Mouse (Mus musculus) midbrain, embryonic 11.5 days (tissue): ENCODE data around the gene Sez6. TPM values are rescaled to one million over a fixed set of nuclear protein-coding genes. Genes with fewer than 3 reads are reported as not detected.

Experiments
- ATAC-seq: fragments of 200-750 bp; cut with Nextera tagmentation; 2 replicates; pipeline ENCODE4 v1.8.0; 2017; ENCODE audit warnings: moderate TSS enrichment, moderate library complexity; ENCODE audit not compliant: low FRiP score
- DNase-seq: peaks from one replicate; pipeline ENCODE4 v3.0.0; 2015; ENCODE audit warnings: low spot score; ENCODE audit errors: missing footprints
- H3K27ac ChIP-seq: fragments of 300-500 bp; sonication (generic); 2 replicates; pipeline ENCODE4 v1.5.1; 2014; ENCODE audit warnings: low read depth, low read length
- H3K27me3 ChIP-seq: fragments of 300-500 bp; sonication (generic); 2 replicates; pipeline ENCODE4 v1.6.1; 2014; ENCODE audit warnings: mild to moderate bottlenecking, low read length, moderate library complexity, mixed read lengths; ENCODE audit not compliant: control insufficient read depth, insufficient read depth
- H3K36me3 ChIP-seq: fragments of 300-500 bp; sonication (generic); 2 replicates; pipeline ENCODE4 v1.6.1; 2014; ENCODE audit warnings: mild to moderate bottlenecking, low read length, moderate library complexity, mixed read lengths; ENCODE audit not compliant: control insufficient read depth, insufficient read depth
- H3K4me1 ChIP-seq: fragments of 300-500 bp; sonication (generic); 2 replicates; pipeline ENCODE4 v1.6.1; 2014; ENCODE audit warnings: low read length; ENCODE audit not compliant: control insufficient read depth, insufficient read depth
- H3K4me2 ChIP-seq: fragments of 300-500 bp; sonication (generic); 2 replicates; pipeline ENCODE4 v1.6.1; 2014; ENCODE audit warnings: mild to moderate bottlenecking, moderate library complexity
- H3K4me3 ChIP-seq: fragments of 300-500 bp; sonication (generic); 2 replicates; pipeline ENCODE4 v1.5.1; 2014; ENCODE audit warnings: low read depth, low read length
- H3K9ac ChIP-seq: fragments of 300-500 bp; sonication (generic); 2 replicates; pipeline ENCODE4 v1.6.1; 2014; ENCODE audit warnings: low read length
- H3K9me3 ChIP-seq: fragments of 300-500 bp; sonication (generic); 2 replicates; pipeline ENCODE4 v1.6.1; 2016; ENCODE audit warnings: low read length; ENCODE audit not compliant: control insufficient read depth
- WGBS: fragments of 180-500 bp; shearing (Covaris S2); extraction: QIAGEN DNeasy Blood & Tissue Kit; methylation state at CpG from one replicate; pipeline ENCODE4 v1.1.7; 2014; 5-methylcytosine and 5-hydroxymethylcytosine counted together
- polyA plus RNA-seq: library from polyadenylated mRNA; unstranded; fragments of >200 nt; fragmentation: Nextera tagmentation; extraction: Ambion mirVana; gene quantifications from 2 replicates; pipeline ENCODE4 v1.2.1, GENCODE M21; 2014

The Sez6 gene
- polyA plus RNA-seq, 1 experiment from 2014 or later: 8.6 TPM

DNA sequence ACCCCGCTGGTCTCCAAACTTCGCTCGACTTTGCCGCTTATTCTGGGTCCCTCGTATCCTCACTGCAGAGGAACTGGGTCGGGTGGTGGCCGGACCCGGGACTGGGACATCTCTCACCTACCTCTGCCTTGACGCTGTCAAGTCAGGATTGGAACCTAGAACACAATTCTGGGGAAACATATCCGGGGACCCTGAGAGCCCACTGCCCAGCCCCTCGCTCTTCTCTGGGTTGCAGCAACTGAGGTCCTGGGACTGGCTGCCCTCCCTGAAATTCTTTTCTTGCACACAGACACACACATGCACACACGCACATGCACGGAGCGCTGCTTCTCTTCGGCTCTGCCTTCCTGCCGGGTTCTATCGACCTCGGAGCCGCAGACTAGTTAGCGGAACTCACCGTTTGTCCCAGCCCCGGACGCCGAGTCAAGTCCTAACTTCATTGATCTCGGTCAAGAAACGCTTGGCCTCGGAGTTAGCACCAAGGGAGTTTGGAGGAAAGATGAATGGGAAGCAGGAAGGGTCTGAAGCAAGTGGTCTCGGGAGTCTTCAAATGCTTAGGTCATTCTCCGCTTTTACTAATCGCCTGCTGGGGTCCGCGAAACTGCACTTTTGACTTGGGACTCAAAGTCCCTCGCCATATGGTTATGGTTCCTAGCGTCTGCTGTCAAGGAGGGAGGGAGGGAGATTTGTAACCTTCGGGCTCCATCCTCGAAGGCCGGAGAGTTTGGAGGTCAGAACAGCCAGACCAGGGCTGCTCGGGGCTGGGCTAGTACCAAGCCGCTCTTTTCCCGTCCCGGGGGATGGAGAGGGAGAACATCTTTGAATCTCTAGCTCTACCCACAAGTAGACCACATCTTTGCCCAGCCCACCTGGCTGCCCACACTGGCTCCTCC lies 1.2 kb downstream of the Sez6 start:
- no peaks in the 10 kb centered on the region for H3K9me3 ChIP-seq
- H3K27ac ChIP-seq: no peak overlapping the region
- no peak for ATAC-seq
- 1% methylated on average over 41 of the region's 41 CpGs for WGBS
- peak overlapping the region; percentile 61 for H3K4me3 ChIP-seq
- peaks cover 14% of the 10 kb centered on the region for H3K4me1 ChIP-seq
- H3K27me3 ChIP-seq: peaks cover 39% of the 10 kb centered on the region
- peak overlapping the region; percentile 59; the same call in 1 of the 2 replicates for H3K9ac ChIP-seq
- DNase-seq: peak; percentile 93
- no peaks in the 10 kb centered on the region for H3K36me3 ChIP-seq
- H3K4me2 ChIP-seq: peak overlapping the region; percentile 99

DNA sequence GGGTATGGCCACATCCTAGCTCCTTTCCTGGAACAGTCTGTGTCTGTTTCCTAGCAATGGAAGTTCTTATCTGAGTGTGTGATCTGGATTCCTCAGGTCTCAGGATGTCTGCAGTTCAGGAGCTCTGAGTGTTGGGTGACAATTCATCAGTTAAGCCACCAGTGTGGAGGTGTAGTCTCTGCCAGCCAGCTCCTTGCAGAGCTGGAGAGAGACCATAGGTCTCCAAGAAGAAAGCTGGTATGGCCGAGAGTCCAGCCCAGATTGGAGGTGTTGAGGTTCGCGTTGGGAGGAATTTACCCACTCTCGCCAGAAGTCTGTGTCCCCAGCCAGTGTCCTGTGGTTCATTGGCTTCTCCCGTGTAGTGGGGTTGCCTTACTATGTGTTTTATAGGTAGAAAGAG lies 2.0 kb downstream of the Sez6 start:
- Histone ChIP-seq H3K4me1 (peaks cover 14% of the 10 kb centered on the region), H3K36me3 (no peaks in the 10 kb centered on the region), H3K9ac (no peak overlapping the region), H3K27ac (no peak overlapping the region), H3K4me2 (no peak overlapping the region), H3K27me3 (peaks cover 39% of the 10 kb centered on the region), H3K9me3 (no peaks in the 10 kb centered on the region), H3K4me3 (no peak overlapping the region; the same call in 1 of the 2 replicates)
- no peak for ATAC-seq
- 53% methylated on average over 5 of the region's 5 CpGs for WGBS
- DNase-seq: peak; percentile 87

DNA sequence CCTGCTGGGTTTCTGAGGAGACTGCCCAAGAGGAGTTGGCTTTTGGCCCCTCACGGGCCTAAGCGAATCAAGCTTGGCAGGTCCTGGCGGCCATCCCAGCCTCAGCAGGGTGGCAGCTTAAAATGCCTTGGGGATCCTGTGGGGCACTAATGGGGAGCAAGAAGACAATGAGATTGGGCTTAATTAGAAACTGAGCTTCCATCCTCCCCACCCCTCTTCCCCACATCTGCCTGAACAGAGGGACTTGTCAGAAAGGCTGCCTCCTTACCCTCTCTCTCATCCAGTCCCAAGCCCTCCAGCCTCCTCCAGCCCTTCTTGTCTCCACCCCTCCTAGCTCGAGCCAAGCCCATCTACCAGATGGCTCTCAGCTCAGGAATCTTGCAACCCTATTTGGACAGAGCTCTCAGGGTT lies 3.5 kb downstream of the Sez6 start:
- Histone ChIP-seq H3K27ac (no peak overlapping the region), H3K4me1 (peaks cover 14% of the 10 kb centered on the region), H3K27me3 (peaks cover 41% of the 10 kb centered on the region), H3K9me3 (no peaks in the 10 kb centered on the region), H3K36me3 (no peaks in the 10 kb centered on the region), H3K4me3 (no peak overlapping the region), H3K4me2 (no peak overlapping the region), H3K9ac (no peak overlapping the region)
- WGBS: 2% methylated on average over 4 of the region's 4 CpGs
- DNase-seq (no peak), ATAC-seq (no peak)

DNA sequence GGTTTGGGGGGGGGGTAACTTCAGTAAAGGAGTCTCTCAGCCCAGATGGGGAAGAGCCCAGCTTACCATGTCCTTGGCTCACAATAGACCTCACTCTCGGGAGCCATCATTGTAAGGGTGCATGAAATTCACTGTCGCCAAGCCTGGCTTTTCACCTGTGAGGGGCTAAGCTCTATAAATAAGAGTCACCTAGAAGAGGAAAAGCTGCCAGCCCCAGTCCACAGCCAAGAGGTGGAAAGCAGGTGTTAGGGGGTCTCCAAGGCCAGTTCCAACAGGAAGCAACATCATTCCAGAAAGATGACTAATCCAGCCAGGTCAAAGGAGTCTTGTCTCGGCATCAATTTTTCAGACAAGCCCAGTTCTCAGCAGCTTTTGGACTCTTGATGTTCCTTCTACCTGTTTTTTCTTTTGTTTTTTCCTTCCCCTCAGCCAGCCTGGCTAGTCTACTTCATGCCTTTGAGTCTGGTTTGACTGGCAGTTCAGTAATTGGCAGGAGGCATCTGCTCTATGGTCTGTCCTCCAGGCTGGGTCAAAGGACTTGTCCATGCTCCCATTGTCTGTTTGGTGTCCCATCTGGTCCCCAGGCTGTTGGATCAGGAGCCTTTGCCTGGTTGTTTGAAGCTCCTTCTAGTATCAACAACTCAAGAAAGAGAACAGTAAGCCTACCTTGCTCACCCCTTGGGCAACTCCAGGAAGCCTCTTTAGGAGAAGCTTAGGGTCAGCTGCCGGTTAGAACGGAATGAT lies 4.1 kb downstream of the Sez6 start:
- peaks cover 14% of the 10 kb centered on the region for H3K4me1 ChIP-seq
- no peak overlapping the region for H3K4me3 ChIP-seq
- H3K27me3 ChIP-seq: peaks cover 42% of the 10 kb centered on the region

DNA sequence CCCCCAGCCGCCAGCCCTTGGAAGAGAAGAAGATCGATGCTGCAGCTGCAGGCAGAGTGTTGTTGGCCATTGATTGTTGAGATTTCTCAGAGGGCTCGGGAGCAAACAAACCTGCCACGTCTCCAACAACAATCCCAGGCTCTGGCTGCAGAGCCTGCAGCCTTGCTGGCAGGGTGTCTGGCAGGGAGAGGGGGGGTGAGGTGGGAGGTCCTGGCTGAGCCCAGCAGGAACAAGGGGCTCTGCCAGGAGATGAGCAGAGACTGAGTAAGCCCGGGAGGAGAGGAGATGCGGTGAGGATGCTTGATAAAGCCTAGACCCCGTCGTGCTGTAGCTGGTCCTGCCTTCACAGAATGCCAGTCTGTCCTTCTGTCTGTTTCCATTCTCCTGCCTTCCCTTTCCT lies 6.2 kb downstream of the Sez6 start:
- Histone ChIP-seq H3K27me3 (peaks cover 34% of the 10 kb centered on the region), H3K9me3 (no peaks in the 10 kb centered on the region), H3K4me3 (no peak overlapping the region), H3K4me1 (peaks cover 4% of the 10 kb centered on the region), H3K9ac (no peak overlapping the region), H3K4me2 (no peak overlapping the region), H3K36me3 (no peaks in the 10 kb centered on the region), H3K27ac (no peak overlapping the region)
- no peak for ATAC-seq
- 8% methylated on average over 8 of the region's 8 CpGs for WGBS
- no peak for DNase-seq

More for the DNA sequence above, 4.1 kb downstream of the Sez6 start:
- Histone ChIP-seq H3K9me3 (no peaks in the 10 kb centered on the region), H3K9ac (no peak overlapping the region), H3K36me3 (no peaks in the 10 kb centered on the region), H3K27ac (no peak overlapping the region), H3K4me2 (no peak overlapping the region)
- WGBS: 47% methylated on average over 5 of the region's 5 CpGs
- DNase-seq (no peak), ATAC-seq (no peak)

DNA sequence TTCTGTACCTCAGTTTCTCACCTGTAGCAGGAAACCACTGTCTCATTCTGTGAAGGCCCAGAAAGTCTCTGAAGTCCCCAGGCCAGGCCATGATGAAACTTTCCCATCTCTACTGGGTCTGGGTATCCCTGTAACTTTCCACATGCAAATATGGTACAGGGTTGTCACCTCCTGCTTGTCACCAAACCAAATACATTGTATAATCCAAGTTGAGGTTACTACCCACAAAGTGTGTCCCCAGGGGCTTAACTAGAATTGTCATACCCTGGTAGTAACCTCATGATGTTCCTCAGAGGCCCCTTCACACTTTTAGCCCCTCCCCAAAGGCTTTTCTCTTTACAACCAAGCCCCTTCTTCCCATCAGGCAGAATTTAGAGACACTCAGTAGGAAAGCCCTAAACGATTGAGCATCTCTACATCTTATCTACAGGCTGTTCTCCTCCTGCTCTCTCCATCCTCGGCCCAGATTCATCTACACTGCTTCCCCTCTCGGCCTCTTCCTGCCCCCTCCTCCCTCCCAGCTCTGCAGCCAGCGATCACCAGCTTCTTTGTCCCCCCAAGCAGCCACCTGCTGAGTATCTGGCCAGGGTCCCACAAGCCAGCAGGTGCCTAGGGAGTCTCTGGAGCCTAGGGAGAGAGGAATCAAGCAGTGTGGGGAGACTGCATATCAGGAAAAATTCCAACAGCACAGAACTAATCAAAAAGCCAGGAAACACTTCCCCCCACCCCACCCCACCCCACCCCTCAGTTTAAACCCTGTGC lies 7.2 kb downstream of the Sez6 start:
- H3K4me2 ChIP-seq: no peak overlapping the region
- peaks cover 25% of the 10 kb centered on the region for H3K27me3 ChIP-seq
- H3K9ac ChIP-seq: no peak overlapping the region
- H3K27ac ChIP-seq: no peak overlapping the region
- H3K36me3 ChIP-seq: no peaks in the 10 kb centered on the region
- no peaks in the 10 kb centered on the region for H3K9me3 ChIP-seq
- no peak for DNase-seq
- WGBS: 18% methylated on average over 4 of the region's 4 CpGs
- no peak for ATAC-seq
- peaks cover 8% of the 10 kb centered on the region for H3K4me1 ChIP-seq
- H3K4me3 ChIP-seq: no peak overlapping the region

DNA sequence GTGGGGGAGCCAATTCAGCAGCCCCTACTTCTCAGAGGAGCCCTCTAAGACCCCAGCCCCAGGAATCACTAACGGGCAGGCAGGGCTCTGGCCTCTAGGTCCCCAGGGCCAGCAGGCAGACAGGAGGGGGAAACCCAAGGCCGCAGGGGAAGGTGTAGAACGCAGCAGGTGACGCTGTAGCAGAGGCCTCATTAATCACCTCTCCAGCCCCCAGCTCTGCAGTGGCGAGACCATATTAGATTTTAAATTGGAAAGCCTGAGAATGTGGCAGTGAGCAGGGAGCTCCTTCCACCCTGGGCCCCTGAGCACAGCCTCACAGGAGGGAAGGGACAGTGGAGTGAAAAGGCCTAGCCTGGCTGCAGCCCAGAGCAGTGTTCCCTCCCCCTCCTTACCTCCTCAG lies 11.6 kb downstream of the Sez6 start:
- Histone ChIP-seq H3K4me3 (no peak overlapping the region), H3K27me3 (peaks cover 5% of the 10 kb centered on the region), H3K4me1 (peaks cover 14% of the 10 kb centered on the region), H3K36me3 (no peaks in the 10 kb centered on the region), H3K9ac (peak overlapping the region; percentile 40), H3K27ac (no peak overlapping the region), H3K4me2 (no peak overlapping the region), H3K9me3 (no peaks in the 10 kb centered on the region)
- ATAC-seq: no peak
- 17% methylated on average over 5 of the region's 5 CpGs for WGBS
- peak; percentile 85 for DNase-seq

DNA sequence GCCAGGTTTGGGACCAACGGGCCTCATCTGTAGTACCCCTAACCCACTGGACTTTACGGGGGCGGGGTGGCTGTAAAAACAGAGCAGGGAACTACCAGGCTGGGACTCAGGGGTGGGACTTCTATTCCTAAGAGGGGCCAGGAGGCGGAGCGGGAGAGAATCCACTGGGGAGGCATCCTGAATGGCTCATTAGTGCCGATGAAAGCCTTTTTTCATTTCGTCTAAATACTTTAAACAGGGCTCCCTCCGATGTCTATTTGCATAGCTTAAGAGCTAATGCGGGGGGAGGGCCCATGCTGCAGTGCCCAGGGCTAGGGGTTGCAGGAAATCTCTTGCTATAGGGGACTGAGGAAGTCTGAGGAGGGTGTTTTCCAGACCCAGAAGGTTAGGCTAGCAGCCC lies 17.3 kb downstream of the Sez6 start:
- DNase-seq: peak; percentile 89
- Histone ChIP-seq H3K9me3 (no peaks in the 10 kb centered on the region), H3K36me3 (no peaks in the 10 kb centered on the region), H3K4me1 (peaks cover 17% of the 10 kb centered on the region), H3K27ac (no peak overlapping the region), H3K9ac (no peak overlapping the region), H3K27me3 (peaks cover 2% of the 10 kb centered on the region), H3K4me2 (no peak overlapping the region), H3K4me3 (no peak overlapping the region)
- 3% methylated on average over 9 of the region's 9 CpGs for WGBS
- peak; percentile 72 for ATAC-seq
